Mouse (Mus musculus) kidney, postnatal 4 days (tissue): ENCODE results near the gene Gprin3.
"Not testable (repeated sequence)": the region's sequence is repeated elsewhere in the genome, so short reads cannot be mapped to it uniquely, and the experiment has no call there.

ENCODE experiments used
- DNase-seq, 2 experiments: peaks; one replicate each; pipeline ENCODE4 v3.0.0; 2021; ENCODE audit warnings: mixed read lengths in 2 of 2

The Gprin3 gene

DNA sequence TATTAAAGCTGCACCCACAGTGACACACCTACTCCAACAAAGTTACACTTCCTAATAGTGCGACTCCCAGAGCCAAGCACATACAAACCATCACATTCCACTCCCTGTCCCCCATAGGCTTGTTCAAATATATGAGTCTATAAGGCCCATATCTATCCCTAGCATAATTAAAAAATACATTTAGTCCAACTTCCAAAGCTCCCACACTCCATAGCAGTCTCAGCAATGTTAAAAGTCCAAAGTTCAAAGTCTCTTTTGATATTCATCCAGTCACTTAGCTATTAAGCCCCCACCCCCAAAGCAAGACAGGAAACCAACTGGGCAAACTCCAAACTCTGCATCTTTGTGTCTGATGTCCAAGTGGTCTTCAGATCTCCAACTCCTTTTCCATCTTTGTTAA is 84.9 kb downstream of the Gprin3 start:
- DNase-seq, result no peak

DNA sequence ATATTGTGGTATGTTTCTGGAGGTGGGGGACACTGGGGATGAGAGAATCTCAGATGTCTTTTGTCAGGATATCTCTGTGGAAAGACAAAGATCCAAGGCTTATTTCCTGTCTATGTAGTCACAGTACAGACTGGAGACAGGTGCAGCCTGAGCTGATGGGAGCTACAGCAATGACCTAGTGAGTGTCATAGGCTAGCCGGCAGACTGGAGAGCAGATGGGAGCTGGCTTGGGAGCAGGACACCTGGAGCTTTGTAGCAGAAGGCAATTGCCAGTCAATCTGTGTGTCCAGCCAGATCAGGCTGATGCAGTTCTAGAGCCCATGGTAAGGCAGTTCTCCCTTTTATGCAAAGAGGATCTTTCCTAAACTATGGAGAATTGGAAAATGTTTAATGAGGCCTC is 97.8 kb downstream of the Gprin3 start:
- no peak for DNase-seq

DNA sequence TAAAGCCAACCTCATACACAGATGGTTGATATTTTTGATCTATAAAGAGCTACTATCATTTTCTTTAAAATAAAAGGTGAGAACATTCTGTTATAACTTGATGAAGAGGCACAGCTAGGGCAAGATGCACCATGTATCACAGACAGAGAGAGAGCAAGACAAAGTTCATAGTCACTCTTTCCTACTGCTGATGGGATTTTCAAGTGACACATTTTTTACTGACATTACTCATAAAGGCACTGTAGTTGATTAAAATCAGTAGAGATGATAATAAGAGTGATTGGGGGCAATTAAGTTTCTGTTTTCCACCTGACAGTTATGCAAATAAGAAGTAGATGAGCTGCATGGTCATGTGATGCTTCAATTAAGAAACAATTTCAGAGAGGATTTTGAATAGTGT is 110.2 kb downstream of the Gprin3 start:
- no peak for DNase-seq

DNA sequence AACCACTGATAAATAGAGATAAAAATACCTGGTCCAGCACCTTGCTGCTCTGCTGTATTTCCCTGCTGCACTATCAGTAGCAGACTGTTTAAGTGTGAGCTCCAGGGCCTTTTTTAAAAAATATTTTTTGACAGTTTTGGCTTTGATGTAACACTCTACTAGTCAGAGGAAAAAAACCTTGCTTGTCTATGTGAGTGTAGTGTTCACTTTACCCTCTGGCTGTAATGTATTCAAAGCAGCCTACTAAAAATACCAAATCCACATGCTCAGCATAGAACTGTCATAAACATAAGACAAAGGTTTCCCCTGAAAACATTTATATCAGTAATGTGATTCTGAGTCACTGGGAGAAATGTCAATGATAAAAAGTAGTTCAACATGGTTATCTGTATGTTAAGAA is 111.0 kb downstream of the Gprin3 start:
- DNase-seq, result no peak

DNA sequence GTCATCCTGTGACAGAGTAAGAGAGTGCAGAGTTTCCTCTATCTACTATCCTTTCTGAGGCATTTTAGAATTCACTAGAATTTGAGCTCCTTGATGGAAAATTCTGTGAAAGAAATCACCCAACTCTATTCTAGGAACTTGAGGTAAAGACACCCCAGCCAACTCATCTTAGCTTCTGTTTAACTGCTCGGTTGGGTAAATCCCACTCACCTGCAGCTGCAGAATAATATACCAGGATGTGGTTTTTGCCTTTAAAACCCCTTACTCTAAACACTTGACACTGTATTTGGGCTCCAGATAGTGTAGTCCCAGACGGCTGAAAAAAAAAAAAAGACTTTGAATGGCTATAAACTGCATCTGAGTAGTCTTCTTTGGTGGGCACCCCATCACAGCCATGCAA is 112.9 kb downstream of the Gprin3 start:
- DNase-seq, result no peak

DNA sequence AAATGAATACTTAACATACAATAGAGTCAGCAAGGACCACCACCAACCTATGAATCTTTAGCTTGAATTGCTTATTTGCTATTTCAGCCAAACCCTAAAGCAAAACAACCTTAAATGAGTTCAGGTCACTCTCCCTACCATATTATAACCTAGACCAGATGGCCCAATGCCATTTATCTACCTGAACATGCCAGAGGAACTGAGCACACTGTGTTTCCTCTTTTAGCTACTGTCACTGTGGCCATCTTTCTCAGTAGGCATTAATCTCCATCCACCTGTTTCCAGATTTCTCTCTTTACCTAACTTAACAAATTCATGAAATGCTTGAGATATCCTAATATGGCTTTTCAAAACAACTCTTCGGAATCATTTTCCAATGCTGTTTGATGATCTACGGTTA is 114.9 kb downstream of the Gprin3 start:
- no peak for DNase-seq

DNA sequence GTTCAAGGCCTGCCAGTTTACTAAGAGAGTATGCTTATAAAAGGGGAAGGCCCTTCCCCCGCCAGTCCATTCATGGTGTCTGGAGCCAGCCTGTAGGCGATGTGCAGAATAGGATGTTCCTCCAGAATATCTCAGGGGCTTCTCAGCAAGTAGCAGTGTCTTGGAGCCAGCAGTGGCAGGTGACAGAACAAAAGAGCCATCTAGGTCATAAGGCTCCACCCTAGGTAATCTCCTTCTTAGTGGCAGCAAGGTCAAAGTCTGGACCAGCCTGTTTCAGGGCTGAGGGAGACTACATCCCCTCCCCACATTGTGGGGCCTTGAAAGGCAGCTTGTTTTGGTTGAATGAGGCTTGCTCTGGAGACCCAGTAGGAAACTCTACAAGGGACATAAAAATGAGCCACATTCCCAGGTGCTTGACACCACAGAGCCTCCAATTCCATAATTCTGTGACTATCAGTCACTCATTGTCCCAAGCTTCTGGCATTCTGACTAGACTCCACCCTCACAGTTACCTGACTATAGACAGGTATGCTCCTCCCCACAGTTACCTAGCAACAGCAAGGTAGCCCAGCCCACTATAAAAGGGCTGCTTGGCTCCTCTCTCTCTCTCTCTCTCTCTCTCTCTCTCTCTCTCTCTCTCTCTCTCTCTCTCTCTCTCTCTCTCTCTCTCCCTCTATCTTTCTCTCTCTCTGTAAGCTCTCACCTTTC is 121.7 kb downstream of the Gprin3 start:
- DNase-seq, result not testable (repeated sequence)

DNA sequence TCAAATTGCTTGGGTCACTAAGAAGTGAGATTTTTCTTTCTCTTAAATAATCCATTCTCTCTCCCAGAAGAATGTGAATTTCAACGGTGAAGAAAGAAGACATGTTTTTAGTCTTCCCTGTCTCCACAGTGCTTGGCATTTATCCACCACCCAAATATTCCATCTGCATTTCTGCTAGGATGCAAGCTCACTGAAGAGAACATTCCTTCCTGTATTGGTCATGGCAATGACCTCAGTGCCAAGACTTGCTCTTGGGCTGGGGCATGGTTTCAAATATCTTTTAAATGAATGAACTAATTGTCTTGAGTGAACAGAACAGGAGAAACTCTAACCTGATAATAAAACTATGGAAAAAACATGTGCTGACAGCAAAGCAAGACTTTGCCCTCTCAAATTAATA is 123.1 kb downstream of the Gprin3 start:
- no peak for DNase-seq
